In genomic region chr2:83723346-83723745, GRCm38 (mm10) we compare ENCODE assay signal across 9 mouse cellular contexts. TPM values are rescaled to one million over a fixed set of nuclear protein-coding genes. Genes with fewer than 3 reads are reported as not detected.
DNase-seq lines count a peak whose midpoint lies in the region; ATAC-seq and TF ChIP-seq lines count a peak whose summit lies in the region.
"Had no signal": no experiment of that assay in that cellular context is flagged by ENCODE, and none has a peak within 500 bp of the region (broad histone marks: within the 10 kb centered on the region; RNA-seq: fewer than 3 reads in every experiment).

No protein-coding gene starts in this region.

- TF ChIP-seq RAD21 in MEL (IDR thresholded peaks at IDR 0.05; ENCODE audit: low read depth, low read length), result no peak

- no peaks in the 10 kb centered on the region for H3K9me3 ChIP-seq in heart, embryonic 14.5 days (ENCODE audit: control insufficient read depth, low read length)
- H3K9me3 ChIP-seq in MEL (replicated peaks; ENCODE audit: insufficient read depth, low read length), result no peaks in the 10 kb centered on the region
- no peaks in the 10 kb centered on the region for H3K9me3 ChIP-seq in hindbrain, embryonic 15.5 days
- no peaks in the 10 kb centered on the region for H3K9me3 ChIP-seq in midbrain, embryonic 13.5 days

- DNase-seq in heart, adult 8-10 months (ENCODE audit: low spot score), result no peak
- DNase-seq in MEL (ENCODE audit: low read depth, low spot score), result peak; percentile 58
- no peak for DNase-seq in right cerebral cortex, postnatal 4 days
- no peak for DNase-seq in left cerebral cortex, postnatal 10 days (ENCODE audit: extremely low spot score in 1 of 2, low spot score in 2 of 2)
- no peak for DNase-seq in embryo, embryonic 10.5 days (ENCODE audit: low spot score)
- DNase-seq: thymus, adult 18-20 months had no signal

- intact Hi-C loops in left cerebral cortex, postnatal 10 days (cut with DNase I), result loop anchor here (5.0 kb wide), 1 partner anchor 44 kb away; no protein-coding TSS in a partner anchor

- H3K27me3 ChIP-seq in heart, embryonic 14.5 days (ENCODE audit: control insufficient read depth, insufficient read depth, low read length), result no peaks in the 10 kb centered on the region
- H3K27me3 ChIP-seq in MEL (ENCODE audit: control insufficient read depth in 1 of 2, insufficient read depth in 2 of 2, low read length in 2 of 2), result peaks cover 0 to 3% of the 10 kb centered on the region in 2 experiments; a peak in 1 of 4 replicates
- 0 out of 2 replicates have a peak, but pooled peaks cover 5% of the 10 kb centered on the region for H3K27me3 ChIP-seq in hindbrain, embryonic 15.5 days
- no peaks in the 10 kb centered on the region for H3K27me3 ChIP-seq in midbrain, embryonic 13.5 days

- 46% methylated on average over 2 of the region's 2 CpGs for WGBS in heart, embryonic 14.5 days
- 49% methylated on average over 2 of the region's 2 CpGs for WGBS in hindbrain, embryonic 15.5 days
- 52% methylated on average over 2 of the region's 2 CpGs for WGBS in midbrain, embryonic 13.5 days

- peaks cover 5 to 26% of the 10 kb centered on the region in 2 experiments; a peak in 3 of 4 replicates for H3K4me1 ChIP-seq in heart, embryonic 14.5 days (ENCODE audit: control insufficient read depth in 2 of 2, insufficient read depth in 2 of 2, low read length in 2 of 2)
- H3K4me1 ChIP-seq in MEL (ENCODE audit: control insufficient read depth in 1 of 2, insufficient read depth in 2 of 2, low read length in 2 of 2), result peaks cover 0 to 20% of the 10 kb centered on the region in 2 experiments; a peak in 2 of 4 replicates
- peaks cover 17% of the 10 kb centered on the region for H3K4me1 ChIP-seq in hindbrain, embryonic 15.5 days (replicated peaks)
- peaks cover 18% of the 10 kb centered on the region for H3K4me1 ChIP-seq in midbrain, embryonic 13.5 days (replicated peaks)

- TF ChIP-seq POLR2A in MEL (IDR thresholded peaks at IDR 0.05; ENCODE audit: control insufficient read depth in 1 of 2, insufficient read depth in 1 of 2, low read depth in 1 of 2, low read length in 2 of 2, poor library complexity in 1 of 2), result no peak

- peak overlapping the region in 1 of 2 experiments; percentile 91; a peak in 2 of 4 replicates for H3K4me3 ChIP-seq in heart, embryonic 14.5 days (ENCODE audit: control insufficient read depth in 1 of 2, insufficient read depth in 1 of 2, low read depth in 1 of 2, low read length in 2 of 2)
- H3K4me3 ChIP-seq in MEL (ENCODE audit: control insufficient read depth in 1 of 2, insufficient read depth in 1 of 2, low read depth in 2 of 2, low read length in 2 of 2), result peak overlapping the region; percentile 84 to 94
- H3K4me3 ChIP-seq in hindbrain, embryonic 15.5 days, result peak overlapping the region; percentile 65
- H3K4me3 ChIP-seq in midbrain, embryonic 13.5 days (replicated peaks), result peak overlapping the region; percentile 79

- peaks cover 7% of the 10 kb centered on the region for H3K79me2 ChIP-seq in MEL (ENCODE audit: control insufficient read depth, insufficient read depth, low read length, poor library complexity)

- H3K27ac ChIP-seq in heart, embryonic 14.5 days (replicated peaks in 1 of 2; ENCODE audit: control insufficient read depth in 1 of 2, insufficient read depth in 1 of 2, low read depth in 2 of 2, low read length in 2 of 2), result peak overlapping the region; percentile 87 to 96
- H3K27ac ChIP-seq in MEL (ENCODE audit: control insufficient read depth, low read depth, low read length), result peak overlapping the region; percentile 54
- H3K27ac ChIP-seq in hindbrain, embryonic 15.5 days (replicated peaks), result peak overlapping the region; percentile 85
- H3K27ac ChIP-seq in midbrain, embryonic 13.5 days, result peak overlapping the region; percentile 80

- peak overlapping the region; percentile 95 for H3K9ac ChIP-seq in heart, embryonic 14.5 days (ENCODE audit: low read length)
- peak overlapping the region; percentile 92 for H3K9ac ChIP-seq in MEL (ENCODE audit: control insufficient read depth, low read depth, low read length, poor library complexity, severe bottlenecking)
- H3K9ac ChIP-seq in hindbrain, embryonic 15.5 days, result peak overlapping the region; percentile 65
- no peak overlapping the region; the same call in 1 of the 2 replicates for H3K9ac ChIP-seq in midbrain, embryonic 13.5 days (replicated peaks)

- no peak for TF ChIP-seq EP300 in MEL (IDR thresholded peaks at IDR 0.05; ENCODE audit: low read depth in 1 of 2, low read length in 2 of 2)

- H3K4me2 ChIP-seq in heart, embryonic 14.5 days (ENCODE audit: low read length), result peak overlapping the region; percentile 70
- H3K4me2 ChIP-seq in hindbrain, embryonic 15.5 days, result peak overlapping the region; percentile 86
- H3K4me2 ChIP-seq in midbrain, embryonic 13.5 days (replicated peaks), result peak overlapping the region; percentile 74

- H3K36me3 ChIP-seq in heart, embryonic 14.5 days (ENCODE audit: control insufficient read depth, insufficient read depth, low read length), result no peaks in the 10 kb centered on the region
- peaks cover 0 to 14% of the 10 kb centered on the region in 2 experiments; a peak in 2 of 4 replicates for H3K36me3 ChIP-seq in MEL (ENCODE audit: control insufficient read depth in 1 of 2, insufficient read depth in 2 of 2, low read length in 2 of 2)
- H3K36me3 ChIP-seq in hindbrain, embryonic 15.5 days, result no peaks in the 10 kb centered on the region
- no peaks in the 10 kb centered on the region for H3K36me3 ChIP-seq in midbrain, embryonic 13.5 days

- ATAC-seq in heart, embryonic 14.5 days (ENCODE audit: insufficient number of reproducible peaks, insufficient read depth, low FRiP score, low read depth), result no peak
- ATAC-seq in hindbrain, embryonic 15.5 days (ENCODE audit: low FRiP score, low read depth), result no peak
- no peak for ATAC-seq in midbrain, embryonic 13.5 days

- no peak for TF ChIP-seq CTCF in MEL (IDR thresholded peaks at IDR 0.05 in 2 of 3, conservative IDR thresholded peaks at IDR 0.05 in 1 of 3; ENCODE audit: control insufficient read depth in 1 of 3, insufficient read depth in 1 of 3, low read depth in 2 of 3, low read length in 3 of 3, poor library complexity in 1 of 3, severe bottlenecking in 1 of 3)

TF ChIP-seq in MEL, 35 proteins besides CTCF, POLR2A, EP300 and RAD21:
- no peak for TF ChIP-seq MXI1 (IDR thresholded peaks at IDR 0.05; ENCODE audit: low read depth, low read length)
- TF ChIP-seq GATA1 (IDR thresholded peaks at IDR 0.05; ENCODE audit: low read depth, low read length), result peak; percentile 47
- TF ChIP-seq TBP (IDR thresholded peaks at IDR 0.05; ENCODE audit: low read depth, low read length), result 0 out of 2 replicates have a peak, but pooled peaks have one; percentile 9
- no peak for TF ChIP-seq ELF1 (IDR thresholded peaks at IDR 0.05; ENCODE audit: low read depth, low read length)
- TF ChIP-seq NELFE (IDR thresholded peaks at IDR 0.05; ENCODE audit: low read depth, low read length), result 0 out of 2 replicates have a peak, but pooled peaks have one; percentile 21
- 0 out of 2 replicates have a peak, but pooled peaks have one; percentile 39 for TF ChIP-seq HCFC1 (IDR thresholded peaks at IDR 0.05; ENCODE audit: low read depth, low read length)
- TF ChIP-seq GABPA (IDR thresholded peaks at IDR 0.05; ENCODE audit: low read depth, low read length), result no peak
- no peak for TF ChIP-seq TCF12 (IDR thresholded peaks at IDR 0.05; ENCODE audit: low read depth, low read length)
- no peak for TF ChIP-seq POLR2AphosphoS5 (IDR thresholded peaks at IDR 0.05; ENCODE audit: borderline replicate concordance, low read depth, low read length)
- TF ChIP-seq SIN3A (IDR thresholded peaks at IDR 0.05; ENCODE audit: low read length), result peak; percentile 29; the same call in 1 of the 2 replicates

RNA-seq across cellular contexts. Expression of gene Itgav, which starts 0.9 kb away (rescaled TPM):
- polyA plus RNA-seq in heart, embryonic 14.5 days (2014; fragmentation: Nextera tagmentation; extraction: Ambion mirVana), result 67.4 and 75.3 TPM in 2 replicates
- 10 to 100 TPM; 33.9 to 39.6 (median 36.0) TPM for total RNA-seq in heart, adult 8-10 months (2022)
- total RNA-seq in MEL (2012; rRNA removed), result 6.5 and 9.7 TPM in 2 replicates
- 1 to 10 TPM in 1 of 2 experiments, not detected in 1; 7.2 TPM for polyA plus RNA-seq in MEL (2012; ENCODE audit: insufficient read depth in 1 of 2, insufficient read length in 2 of 2, low read depth in 1 of 2, low replicate concordance in 2 of 2, missing spikeins in 1 of 2)
- 26.5 and 27.5 TPM in 2 replicates for polyA plus RNA-seq in hindbrain, embryonic 15.5 days (2015; fragmentation: Nextera tagmentation; extraction: Ambion mirVana)
- 19.7 and 23.0 TPM in 2 replicates for polyA plus RNA-seq in midbrain, embryonic 13.5 days (2015; fragmentation: Nextera tagmentation; extraction: Ambion mirVana)
- total RNA-seq in left cerebral cortex, postnatal 10 days (2021), result 10 to 100 TPM; 55.3 to 69.3 TPM
